Mouse (Mus musculus): ENCODE data around the gene Plekhh2. TPM values are rescaled to one million over a fixed set of nuclear protein-coding genes. Genes with fewer than 3 reads are reported as not detected.

Plekhh2 gene
- total and polyA plus RNA-seq, 3 experiments, result 0.04 TPM; not detected in 2

- Histone ChIP-seq H3K79me2 (ENCODE audit: control insufficient read depth, insufficient read depth, low read length, poor library complexity) (no peaks in the 10 kb centered on the region), H3K36me3 (ENCODE audit: control insufficient read depth in 1 of 2, insufficient read depth in 2 of 2, low read length in 2 of 2) (no peaks in the 10 kb centered on the region), H3K9ac (ENCODE audit: control insufficient read depth, low read depth, low read length, poor library complexity, severe bottlenecking) (no peak overlapping the region), H3K9me3 (replicated peaks; ENCODE audit: insufficient read depth, low read length) (no peaks in the 10 kb centered on the region), H3K27me3 (ENCODE audit: control insufficient read depth in 1 of 2, insufficient read depth in 2 of 2, low read length in 2 of 2) (no peaks in the 10 kb centered on the region), H3K27ac (ENCODE audit: control insufficient read depth, low read depth, low read length) (no peak overlapping the region), H3K4me1 (ENCODE audit: control insufficient read depth in 1 of 2, insufficient read depth in 2 of 2, low read length in 2 of 2) (no peaks in the 10 kb centered on the region), H3K4me3 (ENCODE audit: control insufficient read depth in 1 of 2, insufficient read depth in 1 of 2, low read depth in 2 of 2, low read length in 2 of 2) (no peak overlapping the region)
- DNase-seq (ENCODE audit: low read depth, low spot score), result no peak
- TF ChIP-seq RCOR1 (IDR thresholded peaks at IDR 0.05; ENCODE audit: low read depth, low read length), result no peak
- no peak for TF ChIP-seq POLR2A (IDR thresholded peaks at IDR 0.05; ENCODE audit: control insufficient read depth in 1 of 2, insufficient read depth in 1 of 2, low read depth in 1 of 2, low read length in 2 of 2, poor library complexity in 1 of 2)
- TF ChIP-seq ZC3H11A (IDR thresholded peaks at IDR 0.05; ENCODE audit: low read depth, low read length), result no peak
- TF ChIP-seq ZMIZ1 (IDR thresholded peaks at IDR 0.05; ENCODE audit: low read depth, low read length), result no peak
- no peak for TF ChIP-seq USF2 (IDR thresholded peaks at IDR 0.05; ENCODE audit: borderline replicate concordance in 1 of 2, insufficient read depth in 1 of 2, low read depth in 1 of 2, low read length in 2 of 2)
- no peak for TF ChIP-seq SMC3 (IDR thresholded peaks at IDR 0.05; ENCODE audit: low read depth, low read length)
- no peak for TF ChIP-seq POLR2AphosphoS5 (IDR thresholded peaks at IDR 0.05; ENCODE audit: borderline replicate concordance, low read depth, low read length)
- TF ChIP-seq KAT2A (conservative IDR thresholded peaks at IDR 0.05; ENCODE audit: low read depth, low read length), result no peak
- no peak for TF ChIP-seq ZKSCAN1 (IDR thresholded peaks at IDR 0.05; ENCODE audit: low read depth, low read length)
- no peak for TF ChIP-seq ETS1 (IDR thresholded peaks at IDR 0.05; ENCODE audit: low read depth, low read length)
- TF ChIP-seq MYB (IDR thresholded peaks at IDR 0.05; ENCODE audit: low read depth, low read length), result no peak
- TF ChIP-seq MEF2A (IDR thresholded peaks at IDR 0.05; ENCODE audit: extremely low read depth, insufficient replicate concordance, low read depth, low read length, poor library complexity, severe bottlenecking), result no peak
- no peak for TF ChIP-seq TBP (IDR thresholded peaks at IDR 0.05; ENCODE audit: low read depth, low read length)
- no peak for TF ChIP-seq GABPA (IDR thresholded peaks at IDR 0.05; ENCODE audit: low read depth, low read length)
- no peak for TF ChIP-seq TCF12 (IDR thresholded peaks at IDR 0.05; ENCODE audit: low read depth, low read length)
- no peak for TF ChIP-seq RAD21 (IDR thresholded peaks at IDR 0.05; ENCODE audit: low read depth, low read length)
- no peak for TF ChIP-seq NELFE (IDR thresholded peaks at IDR 0.05; ENCODE audit: low read depth, low read length)
- TF ChIP-seq USF1 (IDR thresholded peaks at IDR 0.05; ENCODE audit: low read depth, low read length), result no peak
Observed at GRCm38 (mm10) chr17:84667848-84668247, 156.2 kb downstream of the Plekhh2 start.

Other genes with a start within 250 kb of the Plekhh2 start
- 17.5 and 19.8 TPM in 2 replicates for gene Thada, start 45.7 kb upstream of the Plekhh2 start, total RNA-seq (2012; rRNA removed)
- gene Thada, start 45.7 kb upstream of the Plekhh2 start, polyA plus RNA-seq (2012; ENCODE audit: insufficient read depth in 1 of 2, insufficient read length in 2 of 2, low read depth in 1 of 2, low replicate concordance in 2 of 2, missing spikeins in 1 of 2), result 10 to 100 TPM in 1 of 2 experiments, not detected in 1; 20.6 TPM
- not detected in 2 replicates for gene Dync2li1, start 114.6 kb downstream of the Plekhh2 start, total RNA-seq (2012; rRNA removed)
- gene Dync2li1, start 114.6 kb downstream of the Plekhh2 start, polyA plus RNA-seq (2012; ENCODE audit: insufficient read depth in 1 of 2, insufficient read length in 2 of 2, low read depth in 1 of 2, low replicate concordance in 2 of 2, missing spikeins in 1 of 2), result under 1 TPM in 1 of 2 experiments, not detected in 1; 0.08 TPM
- not detected in 2 replicates for gene Abcg8, start 164.4 kb downstream of the Plekhh2 start, total RNA-seq (2012; rRNA removed)
- not detected for gene Abcg8, start 164.4 kb downstream of the Plekhh2 start, polyA plus RNA-seq (2012; ENCODE audit: insufficient read depth in 1 of 2, insufficient read length in 2 of 2, low read depth in 1 of 2, low replicate concordance in 2 of 2, missing spikeins in 1 of 2)
- gene Abcg5, start 171.1 kb downstream of the Plekhh2 start, total RNA-seq (2012; rRNA removed), result not detected in 2 replicates
- not detected for gene Abcg5, start 171.1 kb downstream of the Plekhh2 start, polyA plus RNA-seq (2012; ENCODE audit: insufficient read depth in 1 of 2, insufficient read length in 2 of 2, low read depth in 1 of 2, low replicate concordance in 2 of 2, missing spikeins in 1 of 2)

Data from MEL (cell line).